Mouse (Mus musculus) MEL (cell line): Measurements from ENCODE around the gene Zkscan17.
A peak's percentile ranks its signal among the peaks of the same experiment; 100 is the strongest.

Experiments used
- CTCF ChIP-seq, 3 experiments: IDR thresholded peaks in 2 of 3; conservative IDR thresholded peaks in 1 of 3; 2 replicates each; pipeline ENCODE4 v1.5.1; 2011 to 2012; ENCODE audit warnings: low read length in 3 of 3, low read depth in 2 of 3, mild to moderate bottlenecking in 2 of 3, improper control_type of control experiment in 1 of 3, inconsistent platforms in 1 of 3, mixed read lengths in 1 of 3, moderate library complexity in 1 of 3; ENCODE audit not compliant: control insufficient read depth in 1 of 3, insufficient read depth in 1 of 3, poor library complexity in 1 of 3, severe bottlenecking in 1 of 3
- EP300 ChIP-seq, 2 experiments: IDR thresholded peaks; 2 replicates each; pipeline ENCODE4 v1.6.1; 2011; ENCODE audit warnings: improper control_type of control experiment in 2 of 2, low read length in 2 of 2, low read depth in 1 of 2, mild to moderate bottlenecking in 1 of 2
- GATA1 ChIP-seq: IDR thresholded peaks from 2 replicates; pipeline ENCODE4 v1.6.1; 2011; ENCODE audit warnings: low read depth, low read length, improper control_type of control experiment
- POLR2A ChIP-seq, 2 experiments: IDR thresholded peaks; 2 replicates each; pipeline ENCODE4 v1.6.1; 2011 to 2012; ENCODE audit warnings: low read length in 2 of 2, mild to moderate bottlenecking in 2 of 2, control low read depth in 1 of 2, improper control_type of control experiment in 1 of 2, low read depth in 1 of 2, moderate library complexity in 1 of 2; ENCODE audit not compliant: control insufficient read depth in 1 of 2, insufficient read depth in 1 of 2, poor library complexity in 1 of 2
- SIN3A ChIP-seq: IDR thresholded peaks from 2 replicates; pipeline ENCODE4 v1.6.1; 2012; ENCODE audit warnings: low read length, improper control_type of control experiment, inconsistent platforms

GRCm38 (mm10) chr11:59449741-59450229 lies 76.8 kb downstream of the Zkscan17 start, which contains the start of gene Jmjd4:
- no peak for TF ChIP-seq EP300 (IDR thresholded peaks at IDR 0.05; ENCODE audit: low read depth in 1 of 2, low read length in 2 of 2)
- TF ChIP-seq CTCF (IDR thresholded peaks at IDR 0.05 in 2 of 3, conservative IDR thresholded peaks at IDR 0.05 in 1 of 3; ENCODE audit: control insufficient read depth in 1 of 3, insufficient read depth in 1 of 3, low read depth in 2 of 3, low read length in 3 of 3, poor library complexity in 1 of 3, severe bottlenecking in 1 of 3): no peak
- TF ChIP-seq POLR2A (IDR thresholded peaks at IDR 0.05; ENCODE audit: control insufficient read depth in 1 of 2, insufficient read depth in 1 of 2, low read depth in 1 of 2, low read length in 2 of 2, poor library complexity in 1 of 2): peak; percentile 88 to 92
- TF ChIP-seq SIN3A: peak; percentile 86
- no peak for TF ChIP-seq GATA1
